Mouse (Mus musculus) CH12.LX (cell line): Measurements from ENCODE around the gene Rsu1. TPM values are rescaled to one million over a fixed set of nuclear protein-coding genes. Genes with fewer than 3 reads are reported as not detected.

Experiments used
- DNase-seq: peaks from one replicate; pipeline ENCODE4 v3.0.0-alpha.2; 2013; ENCODE audit errors: extremely low read depth
- H3K27ac ChIP-seq: 2 replicates; pipeline ENCODE4 v1.5.1; 2012; ENCODE audit warnings: low read depth, mild to moderate bottlenecking, control low read depth, moderate library complexity; ENCODE audit not compliant: insufficient read depth
- H3K27me3 ChIP-seq: replicated peaks from 2 replicates; pipeline ENCODE3; 2012; ENCODE audit warnings: inconsistent platforms
- H3K36me3 ChIP-seq, 2 experiments: replicated peaks in 1 of 2; 2 replicates each; pipeline versions ENCODE3 to v1.6.1; 2012; ENCODE audit warnings: inconsistent platforms in 1 of 2, low read length in 1 of 2, mild to moderate bottlenecking in 1 of 2, mixed read lengths in 1 of 2, moderate library complexity in 1 of 2; ENCODE audit not compliant: control insufficient read depth in 1 of 2, insufficient read depth in 1 of 2
- H3K4me1 ChIP-seq, 2 experiments: 2 replicates each; pipeline ENCODE4 v1.6.1; 2012; ENCODE audit warnings: inconsistent platforms in 1 of 2, moderate library complexity in 1 of 2; ENCODE audit not compliant: insufficient read depth in 2 of 2, control insufficient read depth in 1 of 2
- H3K4me2 ChIP-seq: 2 replicates; pipeline ENCODE4 v1.6.1; 2012; ENCODE audit warnings: low read depth, mild to moderate bottlenecking, control low read depth; ENCODE audit not compliant: poor library complexity, insufficient read depth, severe bottlenecking
- H3K4me3 ChIP-seq, 3 experiments: fragments of 150-350 bp in 1 of 3; sonication (generic) in 1 of 3; replicated peaks in 1 of 3; 2 replicates each; pipeline versions ENCODE3 to v1.5.1; 2011 to 2012; ENCODE audit warnings: low read depth in 2 of 3, low read length in 2 of 3, mild to moderate bottlenecking in 2 of 3, moderate library complexity in 2 of 3, control low read depth in 1 of 3, improper control_type of control experiment in 1 of 3, inconsistent platforms in 1 of 3, mixed read lengths in 1 of 3; ENCODE audit not compliant: poor library complexity in 1 of 3
- H3K79me2 ChIP-seq: replicated peaks from 2 replicates; pipeline ENCODE4 v1.6.1; 2012; ENCODE audit warnings: mild to moderate bottlenecking, moderate library complexity; ENCODE audit not compliant: control insufficient read depth, poor library complexity, insufficient read depth, severe bottlenecking; ENCODE audit errors: extremely low read depth
- H3K9ac ChIP-seq: 2 replicates; pipeline ENCODE4 v1.6.1; 2012; ENCODE audit warnings: low read depth, mild to moderate bottlenecking, control low read depth, moderate library complexity; ENCODE audit not compliant: insufficient read depth
- H3K9me3 ChIP-seq: replicated peaks from 2 replicates; pipeline ENCODE3; 2012; ENCODE audit warnings: low read length, inconsistent platforms, mixed read lengths
- BHLHE40 ChIP-seq: IDR thresholded peaks from 2 replicates; pipeline ENCODE4 v1.6.1; 2011; ENCODE audit warnings: mild to moderate bottlenecking, low read depth, low read length, improper control_type of control experiment
- CHD1 ChIP-seq: IDR thresholded peaks from 2 replicates; pipeline ENCODE4 v1.6.1; 2012; ENCODE audit warnings: low read depth, low read length, improper control_type of control experiment, inconsistent platforms
- CHD2 ChIP-seq: IDR thresholded peaks from 2 replicates; pipeline ENCODE4 v1.6.1; 2011; ENCODE audit warnings: low read length, improper control_type of control experiment
- CTCF ChIP-seq, 2 experiments: IDR thresholded peaks in 1 of 2; conservative IDR thresholded peaks in 1 of 2; 2 replicates each; pipeline ENCODE4 v1.5.1; 2011 to 2012; ENCODE audit warnings: low read depth in 2 of 2, low read length in 2 of 2, improper control_type of control experiment in 1 of 2, inconsistent platforms in 1 of 2, mild to moderate bottlenecking in 1 of 2, moderate library complexity in 1 of 2
- EP300 ChIP-seq: IDR thresholded peaks from 2 replicates; pipeline ENCODE4 v1.6.1; 2011; ENCODE audit warnings: low read length, improper control_type of control experiment
- ETS1 ChIP-seq: conservative IDR thresholded peaks from 2 replicates; pipeline ENCODE4 v1.6.1; 2012; ENCODE audit warnings: low read depth, mild to moderate bottlenecking, inconsistent platforms, low read length, improper control_type of control experiment, moderate library complexity
- HCFC1 ChIP-seq: IDR thresholded peaks from 2 replicates; pipeline ENCODE4 v1.6.1; 2012; ENCODE audit warnings: low read depth, mild to moderate bottlenecking, inconsistent platforms, low read length, improper control_type of control experiment
- IRF4 ChIP-seq: IDR thresholded peaks from 2 replicates; pipeline ENCODE4 v1.6.1; 2014; ENCODE audit warnings: low read depth, mild to moderate bottlenecking, inconsistent platforms, low read length, improper control_type of control experiment
- JUND ChIP-seq: conservative IDR thresholded peaks from 2 replicates; pipeline ENCODE4 v1.6.1; 2011; ENCODE audit warnings: low read depth, low read length, improper control_type of control experiment
- KAT2A ChIP-seq: IDR thresholded peaks from 2 replicates; pipeline ENCODE4 v1.6.1; 2012; ENCODE audit warnings: low read length, improper control_type of control experiment, inconsistent platforms; ENCODE audit not compliant: insufficient replicate concordance
- MAX ChIP-seq: IDR thresholded peaks from 2 replicates; pipeline ENCODE4 v1.6.1; 2011; ENCODE audit warnings: low read length, improper control_type of control experiment
- MXI1 ChIP-seq: IDR thresholded peaks from 2 replicates; pipeline ENCODE4 v1.6.1; 2011; ENCODE audit warnings: mild to moderate bottlenecking, low read depth, low read length, improper control_type of control experiment
- MYC ChIP-seq: IDR thresholded peaks from 2 replicates; pipeline ENCODE4 v1.6.1; 2011; ENCODE audit warnings: low read depth, mild to moderate bottlenecking, improper control_type of control experiment, low read length
- NELFE ChIP-seq: IDR thresholded peaks from 2 replicates; pipeline ENCODE4 v1.6.1; 2011; ENCODE audit warnings: low read depth, low read length, improper control_type of control experiment
- POLR2AphosphoS2 ChIP-seq: IDR thresholded peaks from 2 replicates; pipeline ENCODE4 v1.6.1; 2011; ENCODE audit warnings: low read depth, low read length, improper control_type of control experiment
- RAD21 ChIP-seq: IDR thresholded peaks from 2 replicates; pipeline ENCODE4 v1.6.1; 2011; ENCODE audit warnings: low read depth, mild to moderate bottlenecking, low read length, improper control_type of control experiment, moderate library complexity
- RCOR1 ChIP-seq: conservative IDR thresholded peaks from 2 replicates; pipeline ENCODE4 v1.6.1; 2012; ENCODE audit warnings: low read depth, mild to moderate bottlenecking, inconsistent platforms, low read length, improper control_type of control experiment
- SIN3A ChIP-seq: IDR thresholded peaks from 2 replicates; pipeline ENCODE4 v1.6.1; 2012; ENCODE audit warnings: low read length, improper control_type of control experiment, inconsistent platforms
- SMC3 ChIP-seq: IDR thresholded peaks from 2 replicates; pipeline ENCODE4 v1.6.1; 2011; ENCODE audit warnings: low read depth, low read length, improper control_type of control experiment
- TBP ChIP-seq: conservative IDR thresholded peaks from 2 replicates; pipeline ENCODE4 v1.6.1; 2011; ENCODE audit warnings: low read depth, low read length, improper control_type of control experiment
- UBTF ChIP-seq: IDR thresholded peaks from 2 replicates; pipeline ENCODE4 v1.6.1; 2012; ENCODE audit warnings: low read depth, mild to moderate bottlenecking, inconsistent platforms, low read length, improper control_type of control experiment, moderate library complexity
- USF1 ChIP-seq: IDR thresholded peaks from 2 replicates; pipeline ENCODE4 v1.6.1; 2014; ENCODE audit warnings: low read depth, mild to moderate bottlenecking, inconsistent platforms, low read length, improper control_type of control experiment
- ZC3H11A ChIP-seq: IDR thresholded peaks from 2 replicates; pipeline ENCODE4 v1.6.1; 2012; ENCODE audit warnings: low read depth, mild to moderate bottlenecking, inconsistent platforms, low read length, improper control_type of control experiment
- ZKSCAN1 ChIP-seq: IDR thresholded peaks from 2 replicates; pipeline ENCODE4 v1.6.1; 2012; ENCODE audit warnings: low read depth, inconsistent platforms, low read length, improper control_type of control experiment, borderline replicate concordance
- ZMIZ1 ChIP-seq: IDR thresholded peaks from 2 replicates; pipeline ENCODE4 v1.6.1; 2012; ENCODE audit warnings: low read depth, mild to moderate bottlenecking, inconsistent platforms, low read length, improper control_type of control experiment
- dilution Hi-C: fragments of 300-500 bp; cut with MboI; formaldehyde crosslinking; loops from 2 replicates; pipeline ENCODE4 v1.14.3; 2020; ENCODE audit warnings: low sequenced_read_pairs; ENCODE audit not compliant: extremely low pct_unique_long_range_greater_than_20kb, extremely low pct_ligation_motif_present
- in situ Hi-C: fragments of 300-500 bp; cut with MboI; formaldehyde crosslinking; loops from 3 replicates; pipeline ENCODE4 v1.14.3; 2019; ENCODE audit warnings: low sequenced_read_pairs, low pct_ligation_motif_present, low pct_unique_long_range_greater_than_20kb, mixed read lengths
- polyA plus RNA-seq: library from polyadenylated mRNA; unstranded; fragments of >175 nt; gene quantifications from 2 replicates; pipeline ENCODE4 v1.2.1, GENCODE M21; 2012; ENCODE audit warnings: low read depth; ENCODE audit not compliant: insufficient read length
- total RNA-seq, 2 experiments: library from RNA; depleted of rRNA; stranded (reverse); fragments of 300-350 nt in 1 of 2; fragments of >200 nt in 1 of 2; gene quantifications; 2 replicates each; pipeline ENCODE4 v1.2.3; 2012 to 2014

Gene Rsu1
- total and polyA plus RNA-seq, 3 experiments, result 29.5 to 108 (median 86.4) TPM

GRCm38 (mm10) chr2:13084223-13084622 is 187.0 kb downstream of the Rsu1 start:
- peaks cover 0 to 64% of the 10 kb centered on the region in 2 experiments for H3K36me3 ChIP-seq
- in situ Hi-C loops, result no loop called here
- peaks cover 13 to 97% of the 10 kb centered on the region in 2 experiments for H3K4me1 ChIP-seq
- no peak overlapping the region for H3K4me3 ChIP-seq
- dilution Hi-C loops, result no loop called here
- no peaks in the 10 kb centered on the region for H3K79me2 ChIP-seq
- no peak overlapping the region for H3K9ac ChIP-seq
- no peak overlapping the region for H3K4me2 ChIP-seq
- H3K9me3 ChIP-seq, result no peaks in the 10 kb centered on the region
- H3K27ac ChIP-seq, result no peak overlapping the region
- DNase-seq, result no peak
- no peaks in the 10 kb centered on the region for H3K27me3 ChIP-seq
- TF ChIP-seq RCOR1, result no peak
- TF ChIP-seq TBP, result no peak
- no peak for TF ChIP-seq CTCF (conservative IDR thresholded peaks at IDR 0.05 in 1 of 2, IDR thresholded peaks at IDR 0.05 in 1 of 2; ENCODE audit: low read depth in 2 of 2, low read length in 2 of 2)
- no peak for TF ChIP-seq BHLHE40
- TF ChIP-seq POLR2AphosphoS2, result no peak
- TF ChIP-seq KAT2A, result no peak
- TF ChIP-seq IRF4, result no peak
- no peak for TF ChIP-seq CHD1
- no peak for TF ChIP-seq USF1
- no peak for TF ChIP-seq JUND
- no peak for TF ChIP-seq ETS1
- TF ChIP-seq MAX, result no peak
- no peak for TF ChIP-seq SIN3A
- TF ChIP-seq ZKSCAN1, result no peak
- TF ChIP-seq SMC3, result no peak
- TF ChIP-seq ZMIZ1, result no peak

GRCm38 (mm10) chr2:13080476-13080875 is 190.7 kb downstream of the Rsu1 start:
- Histone ChIP-seq H3K27me3 (no peaks in the 10 kb centered on the region), H3K79me2 (no peaks in the 10 kb centered on the region), H3K9me3 (no peaks in the 10 kb centered on the region), H3K36me3 (peaks cover 5 to 65% of the 10 kb centered on the region in 2 experiments), H3K4me3 (no peak overlapping the region), H3K9ac (no peak overlapping the region), H3K4me1 (peaks cover 2 to 69% of the 10 kb centered on the region in 2 experiments; a peak in 2 of 4 replicates), H3K27ac (no peak overlapping the region), H3K4me2 (no peak overlapping the region)
- in situ Hi-C loops (no loop called here), dilution Hi-C loops (no loop called here)
- TF ChIP-seq SIN3A, result no peak
- no peak for TF ChIP-seq IRF4
- no peak for TF ChIP-seq MXI1
- no peak for TF ChIP-seq UBTF
- TF ChIP-seq SMC3, result no peak
- no peak for TF ChIP-seq TBP
- no peak for TF ChIP-seq JUND
- no peak for TF ChIP-seq NELFE
- TF ChIP-seq CHD1, result no peak
- no peak for TF ChIP-seq MAX
- TF ChIP-seq ZC3H11A, result no peak
- no peak for TF ChIP-seq EP300
- TF ChIP-seq CHD2, result no peak
- no peak for TF ChIP-seq POLR2AphosphoS2
- TF ChIP-seq HCFC1, result no peak
- TF ChIP-seq RCOR1, result no peak
- TF ChIP-seq MYC, result no peak
- no peak for TF ChIP-seq BHLHE40
- no peak for TF ChIP-seq RAD21
- no peak for TF ChIP-seq USF1
- DNase-seq, result no peak
